Mouse (Mus musculus) stomach, embryonic 15.5 days (tissue): Measurements from ENCODE around the gene Nln. TPM values are rescaled to one million over a fixed set of nuclear protein-coding genes. Genes with fewer than 3 reads are reported as not detected.

ENCODE experiments used
- ATAC-seq: fragments of 200-750 bp; cut with Nextera tagmentation; 2 replicates; pipeline ENCODE4 v1.8.0; 2017; ENCODE audit warnings: low read depth, moderate number of reproducible peaks, moderate TSS enrichment; ENCODE audit not compliant: insufficient read depth, low FRiP score
- H3K27ac ChIP-seq: fragments of 300-500 bp; sonication (generic); 2 replicates; pipeline ENCODE4 v1.5.1; 2015; ENCODE audit warnings: mild to moderate bottlenecking, inconsistent platforms
- H3K27me3 ChIP-seq: fragments of 300-500 bp; sonication (generic); replicated peaks from 2 replicates; pipeline ENCODE4 v1.6.1; 2015; ENCODE audit warnings: inconsistent platforms
- H3K36me3 ChIP-seq: fragments of 300-500 bp; sonication (generic); 2 replicates; pipeline ENCODE4 v1.6.1; 2015; ENCODE audit warnings: inconsistent platforms
- H3K4me1 ChIP-seq: fragments of 300-500 bp; sonication (generic); 2 replicates; pipeline ENCODE4 v1.6.1; 2015; ENCODE audit warnings: inconsistent platforms
- H3K4me2 ChIP-seq: fragments of 300-500 bp; sonication (generic); 2 replicates; pipeline ENCODE4 v1.6.1; 2015; ENCODE audit warnings: mild to moderate bottlenecking, inconsistent platforms
- H3K4me3 ChIP-seq: fragments of 300-500 bp; sonication (generic); replicated peaks from 2 replicates; pipeline ENCODE4 v1.5.1; 2015; ENCODE audit warnings: inconsistent platforms
- H3K9ac ChIP-seq: fragments of 300-500 bp; sonication (generic); 2 replicates; pipeline ENCODE4 v1.6.1; 2015; ENCODE audit warnings: inconsistent platforms
- H3K9me3 ChIP-seq: fragments of 300-500 bp; sonication (generic); 2 replicates; pipeline ENCODE4 v1.6.1; 2016; ENCODE audit warnings: inconsistent platforms
- WGBS: fragments of 180-500 bp; shearing (Covaris S2); methylation state at CpG from one replicate; pipeline ENCODE4 v1.1.7; 2015; 5-methylcytosine and 5-hydroxymethylcytosine counted together
- polyA plus RNA-seq: library from polyadenylated mRNA; unstranded; fragments of >200 nt; fragmentation: Nextera tagmentation; extraction: Ambion mirVana; gene quantifications from 2 replicates; pipeline ENCODE4 v1.2.1, GENCODE M21; 2015

Gene Nln
- polyA plus RNA-seq, 1 experiment from 2014 or later, result 19.2 TPM

DNA sequence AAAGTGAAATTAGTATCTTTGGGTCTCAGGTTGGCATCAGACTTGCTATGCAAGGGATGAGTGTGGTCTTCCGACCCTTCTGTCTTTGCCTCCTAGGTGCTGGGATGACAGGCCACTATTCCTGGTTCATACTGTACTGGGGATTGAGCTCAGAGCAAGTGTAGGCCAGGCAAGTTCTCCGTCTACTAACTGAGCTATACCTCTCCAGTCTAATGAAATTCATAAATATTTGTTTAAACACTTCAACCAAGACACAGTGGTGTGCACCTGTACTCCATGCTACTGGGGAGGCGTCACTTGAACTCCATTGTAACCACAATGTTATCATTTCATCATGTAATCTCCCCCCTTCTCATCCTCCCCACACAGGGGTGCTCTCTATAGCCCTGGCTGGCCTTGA is 82.9 kb downstream of the Nln start:
- 66% methylated on average over 3 of the region's 3 CpGs for WGBS
- H3K4me3 ChIP-seq, result no peak overlapping the region
- no peak for ATAC-seq
- no peak overlapping the region for H3K9ac ChIP-seq
- peaks cover 9% of the 10 kb centered on the region for H3K4me1 ChIP-seq
- H3K27me3 ChIP-seq, result no peaks in the 10 kb centered on the region
- H3K9me3 ChIP-seq, result no peaks in the 10 kb centered on the region
- no peaks in the 10 kb centered on the region for H3K36me3 ChIP-seq
- H3K4me2 ChIP-seq, result no peak overlapping the region
- peak overlapping the region; percentile 17; the same call in 1 of the 2 replicates for H3K27ac ChIP-seq

- WGBS, result 36% methylated on average over 6 of the region's 6 CpGs
- peak overlapping the region; percentile 32; the same call in 1 of the 2 replicates for H3K4me2 ChIP-seq
- no peaks in the 10 kb centered on the region for H3K9me3 ChIP-seq
- H3K9ac ChIP-seq, result no peak overlapping the region
- ATAC-seq, result peak; percentile 51; the same call in 1 of the 2 replicates
- peaks cover 8% of the 10 kb centered on the region; the same call in 1 of the 2 replicates for H3K4me1 ChIP-seq
- peak overlapping the region; percentile 88 for H3K27ac ChIP-seq
- H3K36me3 ChIP-seq, result no peaks in the 10 kb centered on the region
- H3K4me3 ChIP-seq, result no peak overlapping the region
- H3K27me3 ChIP-seq, result no peaks in the 10 kb centered on the region
These were observed 83.8 kb downstream of the Nln start for GRCm38 (mm10) chr13:104025710-104025995.

GRCm38 (mm10) chr13:104024856-104025709 is 84.3 kb downstream of the Nln start:
- Histone ChIP-seq H3K9me3 (no peaks in the 10 kb centered on the region), H3K27me3 (no peaks in the 10 kb centered on the region), H3K4me3 (no peak overlapping the region), H3K36me3 (no peaks in the 10 kb centered on the region), H3K27ac (peak overlapping the region; percentile 88), H3K4me2 (peak overlapping the region; percentile 32; the same call in 1 of the 2 replicates), H3K9ac (no peak overlapping the region), H3K4me1 (peaks cover 8% of the 10 kb centered on the region; the same call in 1 of the 2 replicates)
- 38% methylated on average over 18 of the region's 18 CpGs for WGBS
- no peak; the same call in 1 of the 2 replicates for ATAC-seq

GRCm38 (mm10) chr13:104024275-104024674 is 85.1 kb downstream of the Nln start:
- Histone ChIP-seq H3K9ac (no peak overlapping the region), H3K4me2 (no peak overlapping the region), H3K36me3 (no peaks in the 10 kb centered on the region), H3K4me1 (peaks cover 8% of the 10 kb centered on the region; the same call in 1 of the 2 replicates), H3K4me3 (no peak overlapping the region), H3K9me3 (no peaks in the 10 kb centered on the region), H3K27ac (no peak overlapping the region), H3K27me3 (no peaks in the 10 kb centered on the region)
- WGBS, result 62% methylated on average over 2 of the region's 2 CpGs
- no peak for ATAC-seq

GRCm38 (mm10) chr13:104023356-104023911 is 86.0 kb downstream of the Nln start:
- Histone ChIP-seq H3K4me2 (no peak overlapping the region), H3K9me3 (no peaks in the 10 kb centered on the region)
- no peak for ATAC-seq

GRCm38 (mm10) chr13:104018466-104019076 is 90.8 kb downstream of the Nln start:
- no peak for ATAC-seq
- Histone ChIP-seq H3K4me2 (no peak overlapping the region), H3K27ac (no peak overlapping the region), H3K4me3 (no peak overlapping the region), H3K4me1 (peaks cover 2% of the 10 kb centered on the region; the same call in 1 of the 2 replicates), H3K36me3 (no peaks in the 10 kb centered on the region), H3K9ac (no peak overlapping the region), H3K9me3 (no peaks in the 10 kb centered on the region), H3K27me3 (no peaks in the 10 kb centered on the region)
- 66% methylated on average over 7 of the region's 7 CpGs for WGBS

More at GRCm38 (mm10) chr13:104023356-104023911, 86.0 kb downstream of the Nln start:
- Histone ChIP-seq H3K4me3 (no peak overlapping the region), H3K27ac (peak overlapping the region; percentile 41; the same call in 1 of the 2 replicates), H3K27me3 (no peaks in the 10 kb centered on the region), H3K36me3 (no peaks in the 10 kb centered on the region), H3K4me1 (peaks cover 8% of the 10 kb centered on the region; the same call in 1 of the 2 replicates), H3K9ac (no peak overlapping the region)
- 58% methylated on average over 11 of the region's 11 CpGs for WGBS

GRCm38 (mm10) chr13:104015246-104016105 is 93.9 kb downstream of the Nln start:
- no peaks in the 10 kb centered on the region for H3K4me1 ChIP-seq
- no peak overlapping the region for H3K4me2 ChIP-seq
- 0 out of 2 replicates have a peak overlapping the region, but pooled peaks have one; percentile 5 for H3K27ac ChIP-seq
- no peak; the same call in 1 of the 2 replicates for ATAC-seq
- H3K9ac ChIP-seq, result no peak overlapping the region
- no peaks in the 10 kb centered on the region for H3K27me3 ChIP-seq
- no peak overlapping the region for H3K4me3 ChIP-seq
- no peaks in the 10 kb centered on the region for H3K9me3 ChIP-seq
- 77% methylated on average over 18 of the region's 18 CpGs for WGBS
- no peaks in the 10 kb centered on the region for H3K36me3 ChIP-seq

GRCm38 (mm10) chr13:104014038-104014437 is 95.4 kb downstream of the Nln start:
- Histone ChIP-seq H3K27ac (no peak overlapping the region), H3K4me1 (no peaks in the 10 kb centered on the region), H3K4me2 (no peak overlapping the region), H3K27me3 (no peaks in the 10 kb centered on the region), H3K9me3 (no peaks in the 10 kb centered on the region), H3K9ac (no peak overlapping the region), H3K36me3 (no peaks in the 10 kb centered on the region), H3K4me3 (no peak overlapping the region)
- ATAC-seq, result no peak
- 85% methylated on average over 11 of the region's 11 CpGs for WGBS

DNA sequence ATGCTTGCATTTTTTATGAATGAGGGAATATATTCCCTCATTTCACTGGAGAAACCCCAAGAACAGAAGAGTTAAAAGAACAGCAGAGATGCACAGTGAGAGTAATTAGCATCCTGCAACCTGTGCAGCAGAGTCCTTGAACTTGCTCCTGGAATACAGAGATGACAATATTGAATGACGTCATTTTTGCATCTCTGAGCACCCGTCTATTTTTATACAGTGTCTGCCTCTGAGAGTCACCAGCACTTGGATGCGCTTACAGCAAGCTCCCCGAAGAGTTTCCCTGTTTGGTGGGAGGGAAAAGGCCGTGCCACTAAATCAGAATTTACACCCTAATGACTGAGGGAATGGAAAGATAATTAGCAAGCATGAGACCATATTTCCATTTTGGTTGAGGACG is 96.0 kb downstream of the Nln start:
- H3K36me3 ChIP-seq, result no peaks in the 10 kb centered on the region
- H3K9me3 ChIP-seq, result no peaks in the 10 kb centered on the region
- H3K4me1 ChIP-seq, result no peaks in the 10 kb centered on the region
- 75% methylated on average over 6 of the region's 6 CpGs for WGBS
- H3K9ac ChIP-seq, result no peak overlapping the region
- H3K4me3 ChIP-seq, result no peak overlapping the region
- no peak for ATAC-seq
- H3K27me3 ChIP-seq, result no peaks in the 10 kb centered on the region
- no peak overlapping the region for H3K27ac ChIP-seq
- no peak overlapping the region for H3K4me2 ChIP-seq

GRCm38 (mm10) chr13:104012214-104012833 is 97.1 kb downstream of the Nln start:
- H3K27ac ChIP-seq, result no peak overlapping the region
- WGBS, result 82% methylated on average over 11 of the region's 11 CpGs
- ATAC-seq, result no peak

DNA sequence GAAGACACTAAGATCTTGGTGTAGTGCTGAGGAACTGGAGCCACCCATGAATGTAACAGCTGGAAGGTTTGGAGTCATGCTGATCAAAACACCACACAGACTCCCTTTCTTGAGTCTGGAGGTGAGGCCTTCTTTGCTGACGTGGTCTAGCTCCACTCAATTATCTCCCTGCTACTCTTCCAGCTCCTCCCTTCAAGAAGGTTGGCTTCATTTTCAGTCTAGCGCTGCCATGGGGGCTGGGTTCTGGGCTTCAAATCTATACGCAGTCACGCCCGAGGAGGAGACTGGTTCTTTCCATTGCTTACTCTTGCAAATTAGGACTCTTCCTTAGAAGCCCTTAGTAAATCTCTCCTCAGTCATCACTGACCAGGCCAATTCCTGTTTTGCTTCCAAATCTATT is 98.1 kb downstream of the Nln start:
- Histone ChIP-seq H3K36me3 (no peaks in the 10 kb centered on the region), H3K4me1 (no peaks in the 10 kb centered on the region), H3K4me3 (no peak overlapping the region), H3K9ac (no peak overlapping the region), H3K9me3 (no peaks in the 10 kb centered on the region), H3K27ac (no peak overlapping the region), H3K4me2 (no peak overlapping the region), H3K27me3 (no peaks in the 10 kb centered on the region)
- no peak for ATAC-seq
- WGBS, result 85% methylated on average over 5 of the region's 5 CpGs

More at GRCm38 (mm10) chr13:104012214-104012833, 97.1 kb downstream of the Nln start:
- no peak overlapping the region for H3K4me3 ChIP-seq
- no peak overlapping the region for H3K4me2 ChIP-seq
- H3K9ac ChIP-seq, result no peak overlapping the region
- H3K36me3 ChIP-seq, result no peaks in the 10 kb centered on the region
- no peaks in the 10 kb centered on the region for H3K4me1 ChIP-seq
- H3K9me3 ChIP-seq, result no peaks in the 10 kb centered on the region
- H3K27me3 ChIP-seq, result no peaks in the 10 kb centered on the region
